Mouse (Mus musculus) G1E (cell line): ENCODE measurements at regions not wholly inside any gene's neighbourhood (a gene's known extent, or its start where the extent isn't known, plus 50 kb on each side); places are given as distances from the start of the nearest gene placed in this dataset.

Experiments used
- ATAC-seq: 2 replicates; pipeline ENCODE4 v1.8.0; 2016; ENCODE audit warnings: mild to moderate bottlenecking; ENCODE audit not compliant: insufficient number of reproducible peaks, poor library complexity, low FRiP score, severe bottlenecking; ENCODE audit errors: extremely low read depth
- DNase-seq: peaks from one replicate; pipeline ENCODE4 v3.0.0; 2012; ENCODE audit warnings: low spot score
- H3K27me3 ChIP-seq: 2 replicates; pipeline ENCODE4 v1.6.1; 2012; ENCODE audit warnings: mild to moderate bottlenecking, low read length, inconsistent platforms; ENCODE audit not compliant: insufficient read depth
- H3K36me3 ChIP-seq: replicated peaks from 2 replicates; pipeline ENCODE3; 2012; ENCODE audit warnings: mild to moderate bottlenecking, inconsistent platforms
- H3K4me1 ChIP-seq: 2 replicates; pipeline ENCODE4 v1.6.1; 2012; ENCODE audit warnings: low read depth, low read length, inconsistent platforms, mixed read lengths; ENCODE audit not compliant: insufficient read depth
- H3K4me3 ChIP-seq: 2 replicates; pipeline ENCODE4 v1.5.1; 2012; ENCODE audit warnings: low read depth, mild to moderate bottlenecking, inconsistent platforms, low read length, moderate library complexity, mixed read lengths
- H3K9me3 ChIP-seq: replicated peaks from 2 replicates; pipeline ENCODE4 v1.6.1; 2012; ENCODE audit warnings: inconsistent platforms
- CTCF ChIP-seq: IDR thresholded peaks from 2 replicates; pipeline ENCODE4 v1.5.1; 2012; ENCODE audit warnings: low read depth, low read length, inconsistent platforms, mixed read lengths
- GATA1 ChIP-seq: IDR thresholded peaks from 2 replicates; pipeline ENCODE4 v1.6.1; 2012; ENCODE audit warnings: borderline replicate concordance, low read length, inconsistent platforms, mixed read lengths
- GATA2 ChIP-seq: IDR thresholded peaks from 2 replicates; pipeline ENCODE4 v1.6.1; 2012; ENCODE audit warnings: low read depth, low read length, inconsistent platforms, borderline replicate concordance
- POLR2AphosphoS5 ChIP-seq: IDR thresholded peaks from 2 replicates; pipeline ENCODE4 v1.6.1; 2012; ENCODE audit warnings: low read depth, low read length, inconsistent platforms; ENCODE audit not compliant: insufficient replicate concordance
- TAL1 ChIP-seq: conservative IDR thresholded peaks from 2 replicates; pipeline ENCODE4 v1.6.1; 2012; ENCODE audit warnings: low read depth, low read length, inconsistent platforms, mixed read lengths

- H3K9me3 ChIP-seq: no peaks in the 10 kb centered on the region
- TF ChIP-seq CTCF (no peak), POLR2AphosphoS5 (no peak), GATA2 (no peak), GATA1 (no peak), TAL1 (no peak)
- ATAC-seq: no peak
These were observed 118.2 kb upstream of the Smad3 start for GRCm38 (mm10) chr9:63876023-63876422.

DNA sequence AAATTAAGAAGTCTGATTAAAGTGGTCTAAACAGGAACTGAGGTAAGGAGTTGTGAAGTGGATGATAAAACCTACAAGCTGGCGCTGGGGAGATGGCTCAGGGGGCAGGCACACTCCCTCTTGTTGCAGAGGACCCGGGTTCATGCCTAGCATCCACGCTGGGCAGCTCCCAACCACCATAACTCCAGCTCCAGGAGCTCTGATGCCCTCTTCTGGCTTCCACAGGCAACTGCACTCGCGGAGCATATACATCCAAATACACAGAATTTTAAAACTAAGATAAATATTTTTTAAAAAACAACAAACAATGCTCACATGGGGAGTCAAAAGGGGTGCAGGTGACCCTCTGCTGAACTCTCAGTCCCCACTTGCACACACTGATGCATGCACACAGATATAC lies 117.4 kb upstream of the Smad3 start:
- no peak for DNase-seq
- Histone ChIP-seq H3K9me3 (no peaks in the 10 kb centered on the region), H3K4me3 (no peak overlapping the region), H3K27me3 (no peaks in the 10 kb centered on the region), H3K36me3 (no peaks in the 10 kb centered on the region), H3K4me1 (no peaks in the 10 kb centered on the region)
- no peak for ATAC-seq
- no peak for TF ChIP-seq TAL1
- no peak for TF ChIP-seq CTCF
- TF ChIP-seq GATA1: no peak
- TF ChIP-seq GATA2: no peak
- no peak for TF ChIP-seq POLR2AphosphoS5

More at GRCm38 (mm10) chr9:63876023-63876422, 118.2 kb upstream of the Smad3 start:
- no peak for DNase-seq
- H3K36me3 ChIP-seq: no peaks in the 10 kb centered on the region
- H3K27me3 ChIP-seq: no peaks in the 10 kb centered on the region; the same call in 1 of the 2 replicates
- H3K4me3 ChIP-seq: no peak overlapping the region
- no peaks in the 10 kb centered on the region for H3K4me1 ChIP-seq

DNA sequence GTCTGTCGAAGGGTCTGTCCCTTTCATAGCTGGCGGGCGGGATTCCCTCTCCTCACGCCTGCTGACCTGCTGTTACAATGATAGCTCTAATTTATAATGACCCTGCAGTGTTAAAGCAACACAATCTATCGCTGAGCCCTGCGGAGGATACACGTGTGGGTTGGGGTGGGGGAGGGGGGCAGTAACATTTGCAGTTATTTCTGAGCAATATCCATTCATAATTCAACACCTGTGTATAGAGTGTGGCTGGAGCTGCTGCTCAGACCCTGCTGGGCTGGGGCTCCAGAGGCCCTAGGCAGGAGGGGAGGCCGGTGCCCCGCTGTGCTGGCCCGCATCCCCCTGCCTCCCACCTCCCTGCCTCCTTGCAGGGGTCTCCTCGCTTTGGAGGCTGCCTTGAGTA lies 106.6 kb upstream of the Smad3 start:
- Histone ChIP-seq H3K27me3 (peaks cover 24% of the 10 kb centered on the region), H3K36me3 (no peaks in the 10 kb centered on the region), H3K9me3 (no peaks in the 10 kb centered on the region), H3K4me3 (no peak overlapping the region), H3K4me1 (no peaks in the 10 kb centered on the region)
- no peak for DNase-seq
- TF ChIP-seq GATA2: no peak
- no peak for TF ChIP-seq TAL1
- TF ChIP-seq GATA1: no peak
- TF ChIP-seq CTCF: no peak
- no peak for TF ChIP-seq POLR2AphosphoS5
- ATAC-seq: no peak

DNA sequence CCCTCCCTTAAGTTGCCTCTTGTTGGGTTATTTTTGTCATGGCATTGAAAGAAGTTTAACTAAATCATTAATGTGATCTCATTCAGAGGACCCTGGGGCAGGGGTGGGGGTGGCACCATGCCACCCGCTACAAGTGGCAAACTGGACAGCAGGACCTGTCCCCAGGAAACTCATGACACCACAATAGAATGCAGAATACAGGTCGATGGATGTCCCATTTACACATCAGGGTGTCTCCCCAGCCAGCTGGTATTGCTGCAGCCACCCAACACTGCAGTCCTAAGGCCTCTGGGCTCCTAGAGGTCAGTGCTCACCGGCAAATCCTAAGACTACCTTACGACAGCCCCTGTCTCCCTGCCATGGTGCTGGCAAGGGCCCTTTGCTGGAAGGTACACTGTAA lies 105.5 kb upstream of the Smad3 start:
- Histone ChIP-seq H3K9me3 (no peaks in the 10 kb centered on the region), H3K36me3 (no peaks in the 10 kb centered on the region), H3K4me1 (no peaks in the 10 kb centered on the region), H3K27me3 (peaks cover 24% of the 10 kb centered on the region), H3K4me3 (no peak overlapping the region)
- DNase-seq (no peak), ATAC-seq (no peak)
- TF ChIP-seq GATA2 (no peak), CTCF (no peak), GATA1 (no peak), POLR2AphosphoS5 (no peak), TAL1 (no peak)

DNA sequence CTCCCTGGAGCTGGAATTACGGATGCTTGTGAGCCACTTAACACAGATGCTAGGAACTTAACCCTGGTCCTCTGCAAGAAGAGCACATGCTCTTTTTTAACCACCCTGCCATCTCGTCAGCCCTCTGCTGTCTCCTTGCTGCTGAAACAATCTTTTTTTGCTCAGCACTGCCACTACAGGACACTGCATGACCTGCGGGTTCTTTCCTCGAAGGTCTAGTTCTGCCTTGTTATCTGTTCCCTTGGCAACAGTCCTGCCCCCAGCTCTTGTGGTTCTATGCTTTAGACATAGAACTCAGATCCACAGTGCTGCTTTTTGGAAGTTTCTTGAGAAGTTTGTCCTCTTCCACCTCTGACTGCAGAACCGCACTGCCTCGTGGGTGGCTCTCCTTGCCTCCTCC lies 104.6 kb upstream of the Smad3 start:
- Histone ChIP-seq H3K36me3 (no peaks in the 10 kb centered on the region), H3K27me3 (peaks cover 24% of the 10 kb centered on the region), H3K4me3 (no peak overlapping the region), H3K9me3 (no peaks in the 10 kb centered on the region), H3K4me1 (no peaks in the 10 kb centered on the region)
- ATAC-seq (no peak), DNase-seq (no peak)
- TF ChIP-seq GATA1 (no peak), CTCF (no peak), POLR2AphosphoS5 (no peak), GATA2 (no peak), TAL1 (no peak)

- DNase-seq (no peak), ATAC-seq (no peak)
- no peaks in the 10 kb centered on the region for H3K36me3 ChIP-seq
- H3K4me3 ChIP-seq: no peak overlapping the region
- no peak for TF ChIP-seq CTCF
- H3K4me1 ChIP-seq: no peaks in the 10 kb centered on the region
- no peaks in the 10 kb centered on the region for H3K9me3 ChIP-seq
- H3K27me3 ChIP-seq: peaks cover 24% of the 10 kb centered on the region
These were observed 103.6 kb upstream of the Smad3 start for GRCm38 (mm10) chr9:63861418-63861817.

DNA sequence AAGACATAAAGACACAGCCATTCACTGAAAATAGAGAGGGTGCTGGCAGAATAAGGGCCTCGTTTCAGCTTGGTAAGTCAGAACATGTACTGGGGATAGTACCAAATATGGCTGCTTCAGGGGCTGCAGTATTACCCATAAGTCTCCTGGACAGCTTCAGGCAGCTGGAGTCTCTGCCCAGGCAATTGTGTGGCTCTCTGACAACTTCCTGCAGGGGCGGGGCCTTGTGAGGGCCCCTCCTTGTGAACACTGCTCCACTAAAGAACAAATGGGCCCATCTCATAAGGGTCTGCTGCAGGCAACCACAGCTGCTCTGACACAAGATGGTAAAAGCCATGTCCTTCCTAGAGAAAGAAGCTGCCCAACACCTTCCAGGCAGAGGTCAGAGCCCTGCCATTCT lies 102.4 kb upstream of the Smad3 start:
- peaks cover 24% of the 10 kb centered on the region for H3K27me3 ChIP-seq
- H3K9me3 ChIP-seq: no peaks in the 10 kb centered on the region
- no peak for ATAC-seq
- no peak for DNase-seq
- no peak for TF ChIP-seq CTCF
- no peaks in the 10 kb centered on the region for H3K4me1 ChIP-seq
- no peaks in the 10 kb centered on the region for H3K36me3 ChIP-seq
- H3K4me3 ChIP-seq: no peak overlapping the region
